Mouse (Mus musculus): ENCODE results near the gene Ly86. TPM values are rescaled to one million over a fixed set of nuclear protein-coding genes. Genes with fewer than 3 reads are reported as not detected.

The Ly86 gene
- polyA plus RNA-seq, 1 experiment from 2014 or later, result 19.1 TPM

GRCm38 (mm10) chr13:37415696-37416095 is 70.7 kb downstream of the Ly86 start:
- Histone ChIP-seq H3K27me3 (ENCODE audit: insufficient read depth, low read length) (no peaks in the 10 kb centered on the region), H3K4me1 (ENCODE audit: insufficient read depth) (no peaks in the 10 kb centered on the region), H3K36me3 (replicated peaks; ENCODE audit: insufficient read depth, low read length) (no peaks in the 10 kb centered on the region), H3K27ac (ENCODE audit: low read depth) (no peak overlapping the region), H3K9ac (replicated peaks) (no peak overlapping the region), H3K4me2 (ENCODE audit: low read depth, low read length) (no peak overlapping the region), H3K4me3 (ENCODE audit: low read depth, low read length) (no peak overlapping the region), H3K9me3 (ENCODE audit: low read length) (no peaks in the 10 kb centered on the region)
- 85% methylated on average over 1 of the region's 1 CpGs for WGBS (ENCODE audit: insufficient replicate concordance)
- TF ChIP-seq CTCF (IDR thresholded peaks at IDR 0.05; ENCODE audit: low read depth) (no peak), EP300 (IDR thresholded peaks at IDR 0.05; ENCODE audit: low read depth) (no peak)
- no peak for DNase-seq
- no peak for ATAC-seq

- TF ChIP-seq CTCF (IDR thresholded peaks at IDR 0.05; ENCODE audit: low read depth) (no peak), EP300 (IDR thresholded peaks at IDR 0.05; ENCODE audit: low read depth) (no peak)
- no peak overlapping the region for H3K4me3 ChIP-seq (ENCODE audit: low read depth, low read length)
- WGBS (ENCODE audit: insufficient replicate concordance), result 87% methylated on average over 6 of the region's 6 CpGs
These were observed 78.4 kb downstream of the Ly86 start for GRCm38 (mm10) chr13:37423416-37423815.

GRCm38 (mm10) chr13:37424904-37425303 is 79.9 kb downstream of the Ly86 start:
- H3K9me3 ChIP-seq (ENCODE audit: low read length), result no peaks in the 10 kb centered on the region
- H3K9ac ChIP-seq (replicated peaks), result no peak overlapping the region
- H3K4me3 ChIP-seq (ENCODE audit: low read depth, low read length), result no peak overlapping the region
- 92% methylated on average over 6 of the region's 6 CpGs for WGBS (ENCODE audit: insufficient replicate concordance)
- H3K4me1 ChIP-seq (ENCODE audit: insufficient read depth), result no peaks in the 10 kb centered on the region
- no peak overlapping the region for H3K4me2 ChIP-seq (ENCODE audit: low read depth, low read length)
- no peak overlapping the region for H3K27ac ChIP-seq (ENCODE audit: low read depth)
- H3K27me3 ChIP-seq (ENCODE audit: insufficient read depth, low read length), result no peaks in the 10 kb centered on the region
- ATAC-seq (no peak), DNase-seq (no peak)
- TF ChIP-seq CTCF (IDR thresholded peaks at IDR 0.05; ENCODE audit: low read depth), result no peak
- TF ChIP-seq EP300 (IDR thresholded peaks at IDR 0.05; ENCODE audit: low read depth), result no peak
- no peaks in the 10 kb centered on the region for H3K36me3 ChIP-seq (replicated peaks; ENCODE audit: insufficient read depth, low read length)

More at GRCm38 (mm10) chr13:37423416-37423815, 78.4 kb downstream of the Ly86 start:
- Histone ChIP-seq H3K36me3 (replicated peaks; ENCODE audit: insufficient read depth, low read length) (no peaks in the 10 kb centered on the region), H3K27ac (ENCODE audit: low read depth) (no peak overlapping the region), H3K4me1 (ENCODE audit: insufficient read depth) (no peaks in the 10 kb centered on the region), H3K4me2 (ENCODE audit: low read depth, low read length) (no peak overlapping the region), H3K9me3 (ENCODE audit: low read length) (no peaks in the 10 kb centered on the region), H3K27me3 (ENCODE audit: insufficient read depth, low read length) (no peaks in the 10 kb centered on the region), H3K9ac (replicated peaks) (no peak overlapping the region)
- ATAC-seq (no peak), DNase-seq (no peak)

- no peaks in the 10 kb centered on the region for H3K9me3 ChIP-seq (ENCODE audit: low read length)
- H3K9ac ChIP-seq (replicated peaks), result no peak overlapping the region
- no peak overlapping the region for H3K4me2 ChIP-seq (ENCODE audit: low read depth, low read length)
- no peak for DNase-seq
- no peak overlapping the region for H3K4me3 ChIP-seq (ENCODE audit: low read depth, low read length)
- no peaks in the 10 kb centered on the region for H3K4me1 ChIP-seq (ENCODE audit: insufficient read depth)
- no peaks in the 10 kb centered on the region for H3K36me3 ChIP-seq (replicated peaks; ENCODE audit: insufficient read depth, low read length)
- ATAC-seq, result no peak
- WGBS (ENCODE audit: insufficient replicate concordance), result 70% methylated on average over 3 of the region's 3 CpGs
- H3K27ac ChIP-seq (ENCODE audit: low read depth), result no peak overlapping the region
- H3K27me3 ChIP-seq (ENCODE audit: insufficient read depth, low read length), result no peaks in the 10 kb centered on the region
- TF ChIP-seq EP300 (IDR thresholded peaks at IDR 0.05; ENCODE audit: low read depth), result no peak
- no peak for TF ChIP-seq CTCF (IDR thresholded peaks at IDR 0.05; ENCODE audit: low read depth)
These were observed 80.4 kb downstream of the Ly86 start for GRCm38 (mm10) chr13:37425406-37425805.

- TF ChIP-seq CTCF (IDR thresholded peaks at IDR 0.05; ENCODE audit: low read depth) (no peak), EP300 (IDR thresholded peaks at IDR 0.05; ENCODE audit: low read depth) (no peak)
- ATAC-seq, result no peak
These were observed 81.7 kb downstream of the Ly86 start for GRCm38 (mm10) chr13:37426578-37427336.

GRCm38 (mm10) chr13:37428496-37428895 is 83.5 kb downstream of the Ly86 start:
- H3K9ac ChIP-seq (replicated peaks), result no peak overlapping the region
- DNase-seq (no peak), ATAC-seq (no peak)
- no peaks in the 10 kb centered on the region for H3K36me3 ChIP-seq (replicated peaks; ENCODE audit: insufficient read depth, low read length)
- H3K4me3 ChIP-seq (ENCODE audit: low read depth, low read length), result no peak overlapping the region
- no peak overlapping the region for H3K27ac ChIP-seq (ENCODE audit: low read depth)
- H3K4me1 ChIP-seq (ENCODE audit: insufficient read depth), result peaks cover 4% of the 10 kb centered on the region
- H3K4me2 ChIP-seq (ENCODE audit: low read depth, low read length), result no peak overlapping the region
- no peaks in the 10 kb centered on the region for H3K9me3 ChIP-seq (ENCODE audit: low read length)
- no peaks in the 10 kb centered on the region for H3K27me3 ChIP-seq (ENCODE audit: insufficient read depth, low read length)
- WGBS (ENCODE audit: insufficient replicate concordance), result 76% methylated on average over 3 of the region's 3 CpGs
- no peak for TF ChIP-seq EP300 (IDR thresholded peaks at IDR 0.05; ENCODE audit: low read depth)
- TF ChIP-seq CTCF (IDR thresholded peaks at IDR 0.05; ENCODE audit: low read depth), result no peak

More at GRCm38 (mm10) chr13:37426578-37427336, 81.7 kb downstream of the Ly86 start:
- H3K36me3 ChIP-seq (replicated peaks; ENCODE audit: insufficient read depth, low read length), result no peaks in the 10 kb centered on the region
- no peaks in the 10 kb centered on the region for H3K9me3 ChIP-seq (ENCODE audit: low read length)
- no peaks in the 10 kb centered on the region for H3K27me3 ChIP-seq (ENCODE audit: insufficient read depth, low read length)
- H3K4me2 ChIP-seq (ENCODE audit: low read depth, low read length), result peak overlapping the region; percentile 35; the same call in 1 of the 2 replicates
- no peak overlapping the region for H3K27ac ChIP-seq (ENCODE audit: low read depth)
- H3K9ac ChIP-seq (replicated peaks), result no peak overlapping the region
- no peaks in the 10 kb centered on the region for H3K4me1 ChIP-seq (ENCODE audit: insufficient read depth)
- 67% methylated on average over 12 of the region's 12 CpGs for WGBS (ENCODE audit: insufficient replicate concordance)
- no peak overlapping the region for H3K4me3 ChIP-seq (ENCODE audit: low read depth, low read length)
- no peak for DNase-seq
